Mouse (Mus musculus): ENCODE data around the gene Teddm1b. TPM values are rescaled to one million over a fixed set of nuclear protein-coding genes. Genes with fewer than 3 reads are reported as not detected.
"Not testable (repeated sequence)": the region's sequence is repeated elsewhere in the genome, so short reads cannot be mapped to it uniquely, and the experiment has no call there.

The Teddm1b gene
- polyA plus RNA-seq, 1 experiment from 2014 or later: 0.19 TPM

GRCm38 (mm10) chr1:153880391-153880790 is 6.2 kb downstream of the Teddm1b start:
- 95% methylated on average over 17 of the region's 17 CpGs for WGBS
- H3K9ac ChIP-seq (ENCODE audit: low read depth, low read length): not testable (repeated sequence)

GRCm38 (mm10) chr1:153886024-153886633 is 12.0 kb downstream of the Teddm1b start:
- Histone ChIP-seq H3K9me3 (ENCODE audit: control insufficient read depth, low read length) (no peaks in the 10 kb centered on the region), H3K36me3 (ENCODE audit: control insufficient read depth, insufficient read depth, low read length) (no peaks in the 10 kb centered on the region), H3K4me1 (ENCODE audit: control insufficient read depth, insufficient read depth, low read length) (no peaks in the 10 kb centered on the region; the same call in 1 of the 2 replicates), H3K4me2 (ENCODE audit: low read depth, low read length) (no peak overlapping the region), H3K4me3 (ENCODE audit: low read depth, low read length) (no peak overlapping the region), H3K27ac (replicated peaks; ENCODE audit: low read depth, low read length) (no peak overlapping the region), H3K9ac (ENCODE audit: low read depth, low read length) (no peak overlapping the region), H3K27me3 (replicated peaks; ENCODE audit: control insufficient read depth, insufficient read depth, low read length) (no peaks in the 10 kb centered on the region)
- WGBS: 23% methylated on average over 16 of the region's 17 CpGs
- DNase-seq (ENCODE audit: low spot score) (peak; percentile 39), ATAC-seq (ENCODE audit: low read depth) (peak; percentile 63)

More at GRCm38 (mm10) chr1:153880391-153880790, 6.2 kb downstream of the Teddm1b start:
- not testable (repeated sequence) for H3K27me3 ChIP-seq (replicated peaks; ENCODE audit: control insufficient read depth, insufficient read depth, low read length); H3K4me1 ChIP-seq (ENCODE audit: control insufficient read depth, insufficient read depth, low read length); H3K36me3 ChIP-seq (ENCODE audit: control insufficient read depth, insufficient read depth, low read length); H3K4me2 ChIP-seq (ENCODE audit: low read depth, low read length); ATAC-seq (ENCODE audit: low read depth); H3K27ac ChIP-seq (replicated peaks; ENCODE audit: low read depth, low read length); H3K9me3 ChIP-seq (ENCODE audit: control insufficient read depth, low read length); H3K4me3 ChIP-seq (ENCODE audit: low read depth, low read length); DNase-seq (ENCODE audit: low spot score)

- no peaks in the 10 kb centered on the region for H3K9me3 ChIP-seq (ENCODE audit: control insufficient read depth, low read length)
- no peak for DNase-seq (ENCODE audit: low spot score)
- H3K4me3 ChIP-seq (ENCODE audit: low read depth, low read length): no peak overlapping the region
- no peak overlapping the region for H3K27ac ChIP-seq (replicated peaks; ENCODE audit: low read depth, low read length)
- H3K36me3 ChIP-seq (ENCODE audit: control insufficient read depth, insufficient read depth, low read length): no peaks in the 10 kb centered on the region
- H3K27me3 ChIP-seq (replicated peaks; ENCODE audit: control insufficient read depth, insufficient read depth, low read length): no peaks in the 10 kb centered on the region
- ATAC-seq (ENCODE audit: low read depth): no peak
- no peak overlapping the region for H3K4me2 ChIP-seq (ENCODE audit: low read depth, low read length)
- no peaks in the 10 kb centered on the region; the same call in 1 of the 2 replicates for H3K4me1 ChIP-seq (ENCODE audit: control insufficient read depth, insufficient read depth, low read length)
- WGBS: 92% methylated on average over 10 of the region's 10 CpGs
- no peak overlapping the region for H3K9ac ChIP-seq (ENCODE audit: low read depth, low read length)
Measured at GRCm38 (mm10) chr1:153890121-153890520, 16.0 kb downstream of the Teddm1b start.

- WGBS: 50% methylated on average over 4 of the region's 4 CpGs
- H3K36me3 ChIP-seq (ENCODE audit: control insufficient read depth, insufficient read depth, low read length): no peaks in the 10 kb centered on the region
- H3K4me3 ChIP-seq (ENCODE audit: low read depth, low read length): no peak within 1 kb of the TSS
- no peak within 1 kb of the TSS for H3K4me2 ChIP-seq (ENCODE audit: low read depth, low read length)
- no peak for DNase-seq (ENCODE audit: low spot score)
- H3K4me1 ChIP-seq (ENCODE audit: control insufficient read depth, insufficient read depth, low read length): no peaks in the 10 kb centered on the region; the same call in 1 of the 2 replicates
- H3K9ac ChIP-seq (ENCODE audit: low read depth, low read length): no peak within 1 kb of the TSS
- no peak within 1 kb of the TSS for H3K27ac ChIP-seq (replicated peaks; ENCODE audit: low read depth, low read length)
- H3K27me3 ChIP-seq (replicated peaks; ENCODE audit: control insufficient read depth, insufficient read depth, low read length): no peaks in the 10 kb centered on the region
- ATAC-seq (ENCODE audit: low read depth): no peak
- H3K9me3 ChIP-seq (ENCODE audit: control insufficient read depth, low read length): no peaks in the 10 kb centered on the region
Measured at GRCm38 (mm10) chr1:153891442-153891841, 17.3 kb downstream of the Teddm1b start, which contains the start of gene Teddm1a. TSS of gene Teddm1a (plus strand) at chr1:153891742.

GRCm38 (mm10) chr1:153893746-153894145 is 19.6 kb downstream of the Teddm1b start:
- Histone ChIP-seq H3K36me3 (ENCODE audit: control insufficient read depth, insufficient read depth, low read length) (no peaks in the 10 kb centered on the region), H3K4me1 (ENCODE audit: control insufficient read depth, insufficient read depth, low read length) (0 out of 2 replicates have a peak, but pooled peaks cover under 1% of the 10 kb centered on the region), H3K27me3 (replicated peaks; ENCODE audit: control insufficient read depth, insufficient read depth, low read length) (no peaks in the 10 kb centered on the region), H3K4me2 (ENCODE audit: low read depth, low read length) (no peak overlapping the region), H3K9ac (ENCODE audit: low read depth, low read length) (no peak overlapping the region), H3K4me3 (ENCODE audit: low read depth, low read length) (no peak overlapping the region), H3K27ac (replicated peaks; ENCODE audit: low read depth, low read length) (no peak overlapping the region), H3K9me3 (ENCODE audit: control insufficient read depth, low read length) (no peaks in the 10 kb centered on the region)
- DNase-seq (ENCODE audit: low spot score) (no peak), ATAC-seq (ENCODE audit: low read depth) (no peak)
- 50% methylated on average over 2 of the region's 2 CpGs for WGBS

GRCm38 (mm10) chr1:153894201-153894893 is 20.2 kb downstream of the Teddm1b start:
- Histone ChIP-seq H3K4me2 (ENCODE audit: low read depth, low read length) (no peak overlapping the region), H3K9me3 (ENCODE audit: control insufficient read depth, low read length) (no peaks in the 10 kb centered on the region), H3K27ac (replicated peaks; ENCODE audit: low read depth, low read length) (no peak overlapping the region), H3K36me3 (ENCODE audit: control insufficient read depth, insufficient read depth, low read length) (no peaks in the 10 kb centered on the region), H3K9ac (ENCODE audit: low read depth, low read length) (no peak overlapping the region), H3K4me3 (ENCODE audit: low read depth, low read length) (no peak overlapping the region), H3K27me3 (replicated peaks; ENCODE audit: control insufficient read depth, insufficient read depth, low read length) (no peaks in the 10 kb centered on the region), H3K4me1 (ENCODE audit: control insufficient read depth, insufficient read depth, low read length) (0 out of 2 replicates have a peak, but pooled peaks cover 3% of the 10 kb centered on the region)
- no peak; the same call in 1 of the 2 replicates for ATAC-seq (ENCODE audit: low read depth)
- 52% methylated on average over 8 of the region's 8 CpGs for WGBS
- peak; percentile 55 for DNase-seq (ENCODE audit: low spot score)

- Histone ChIP-seq H3K27me3 (replicated peaks; ENCODE audit: control insufficient read depth, insufficient read depth, low read length) (no peaks in the 10 kb centered on the region), H3K4me1 (ENCODE audit: control insufficient read depth, insufficient read depth, low read length) (0 out of 2 replicates have a peak, but pooled peaks cover 3% of the 10 kb centered on the region), H3K4me2 (ENCODE audit: low read depth, low read length) (no peak overlapping the region), H3K9me3 (ENCODE audit: control insufficient read depth, low read length) (no peaks in the 10 kb centered on the region), H3K36me3 (ENCODE audit: control insufficient read depth, insufficient read depth, low read length) (no peaks in the 10 kb centered on the region), H3K27ac (replicated peaks; ENCODE audit: low read depth, low read length) (no peak overlapping the region), H3K4me3 (ENCODE audit: low read depth, low read length) (no peak overlapping the region), H3K9ac (ENCODE audit: low read depth, low read length) (no peak overlapping the region)
- 34% methylated on average over 5 of the region's 5 CpGs for WGBS
- ATAC-seq (ENCODE audit: low read depth) (no peak), DNase-seq (ENCODE audit: low spot score) (peak; percentile 85)
Measured at GRCm38 (mm10) chr1:153894979-153895378, 20.8 kb downstream of the Teddm1b start.

- 88% methylated on average over 8 of the region's 8 CpGs for WGBS
- no peak for ATAC-seq (ENCODE audit: low read depth)
- Histone ChIP-seq H3K27ac (replicated peaks; ENCODE audit: low read depth, low read length) (no peak overlapping the region), H3K4me1 (ENCODE audit: control insufficient read depth, insufficient read depth, low read length) (peaks cover 15% of the 10 kb centered on the region; the same call in 1 of the 2 replicates), H3K9me3 (ENCODE audit: control insufficient read depth, low read length) (no peaks in the 10 kb centered on the region), H3K4me3 (ENCODE audit: low read depth, low read length) (no peak overlapping the region), H3K9ac (ENCODE audit: low read depth, low read length) (no peak overlapping the region), H3K36me3 (ENCODE audit: control insufficient read depth, insufficient read depth, low read length) (no peaks in the 10 kb centered on the region), H3K27me3 (replicated peaks; ENCODE audit: control insufficient read depth, insufficient read depth, low read length) (no peaks in the 10 kb centered on the region), H3K4me2 (ENCODE audit: low read depth, low read length) (no peak overlapping the region)
- DNase-seq (ENCODE audit: low spot score): no peak
Measured at GRCm38 (mm10) chr1:153897196-153897595, 23.1 kb downstream of the Teddm1b start.

Data from embryonic facial prominence, embryonic 14.5 days (tissue).